Mouse (Mus musculus) limb, embryonic 15.5 days (tissue): ENCODE measurements around the gene Dab2. TPM values are rescaled to one million over a fixed set of nuclear protein-coding genes. Genes with fewer than 3 reads are reported as not detected.

ENCODE experiments used
- polyA plus RNA-seq: library from polyadenylated mRNA; unstranded; fragments of >200 nt; fragmentation: Nextera tagmentation; extraction: Ambion mirVana; gene quantifications from 2 replicates; pipeline ENCODE4 v1.2.1, GENCODE M21; 2015

Dab2 gene
- polyA plus RNA-seq, 1 experiment from 2014 or later, result 87.2 TPM

Other genes starting within 250 kb of the Dab2 start
- not detected in 2 replicates for gene C9, start 145.5 kb downstream of the Dab2 start, polyA plus RNA-seq
- gene Fyb, start 223.1 kb downstream of the Dab2 start, polyA plus RNA-seq, result 10.3 and 13.0 TPM in 2 replicates